Mouse (Mus musculus): ENCODE data around the gene Olfr680-ps1.
"Not testable (repeated sequence)": the region's sequence is repeated elsewhere in the genome, so short reads cannot be mapped to it uniquely, and the experiment has no call there.

Olfr680-ps1 gene

DNA sequence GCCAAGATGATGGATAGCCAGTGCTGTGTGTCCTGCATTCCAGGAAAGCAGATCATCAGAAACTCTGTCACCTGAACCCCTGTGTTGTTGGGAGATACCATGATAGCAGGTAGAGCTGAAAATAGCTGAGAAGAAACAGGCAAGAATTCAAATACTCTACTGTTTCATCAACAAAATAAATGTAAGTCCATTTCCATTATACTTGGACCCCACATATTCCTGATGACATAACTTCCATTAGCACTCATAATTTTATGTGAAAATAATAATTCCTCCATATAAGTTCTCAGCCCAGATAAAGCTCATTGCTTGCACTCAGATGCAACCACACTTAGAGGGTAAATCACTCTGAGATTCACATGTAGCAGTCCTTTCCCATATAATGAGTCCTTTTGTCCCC, at the start of gene Olfr680-ps1:
TSS of gene Olfr680-ps1 (minus strand) at position 101 of the 400 bp plus-strand sequence.
- DNase-seq (ENCODE audit: low read depth): not testable (repeated sequence)

DNA sequence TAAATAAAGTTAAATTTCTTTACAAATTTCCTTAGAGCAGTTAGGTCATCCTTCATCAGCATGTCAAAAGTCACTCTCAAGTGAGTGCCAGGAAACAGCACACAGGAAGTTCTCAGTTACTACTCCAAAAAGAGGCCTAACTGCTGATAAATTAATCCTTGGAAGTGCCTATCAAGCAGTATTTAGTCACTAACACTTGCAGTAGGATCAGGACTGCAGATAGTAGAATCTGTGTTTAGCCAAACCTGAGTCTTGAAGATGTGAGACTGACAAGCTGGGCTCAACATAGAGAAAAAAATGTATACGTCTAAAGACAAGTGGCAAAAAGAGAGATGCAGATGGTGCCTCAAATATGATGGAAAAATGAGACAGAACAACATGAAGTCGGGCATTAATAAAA, 48.7 kb upstream of the Olfr680-ps1 start:
- DNase-seq (ENCODE audit: low read depth): no peak

DNA sequence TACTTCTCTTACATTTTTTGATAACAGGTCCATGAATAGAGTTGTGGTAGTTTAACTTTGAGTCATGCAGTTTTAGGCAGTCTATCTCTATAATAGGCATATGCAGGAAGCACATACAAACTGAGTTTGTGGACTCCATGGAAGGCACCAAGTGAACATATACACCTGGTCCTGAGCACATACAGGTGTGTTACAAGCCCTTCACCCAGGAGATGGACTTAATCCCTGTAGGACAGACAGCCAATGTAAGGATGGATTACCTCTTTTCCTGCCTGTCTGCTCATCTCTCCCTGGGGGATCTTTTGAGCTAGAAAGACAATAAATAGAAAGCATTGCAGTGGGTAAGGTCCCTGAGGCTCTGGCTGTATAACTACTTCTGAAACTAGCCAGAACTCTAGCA, 23.9 kb upstream of the Olfr680-ps1 start, which contains the start of gene Olfr681:
TSS of gene Olfr681 (plus strand) at position 301 of the 400 bp plus-strand sequence.
- DNase-seq (ENCODE audit: low read depth): no peak

DNA sequence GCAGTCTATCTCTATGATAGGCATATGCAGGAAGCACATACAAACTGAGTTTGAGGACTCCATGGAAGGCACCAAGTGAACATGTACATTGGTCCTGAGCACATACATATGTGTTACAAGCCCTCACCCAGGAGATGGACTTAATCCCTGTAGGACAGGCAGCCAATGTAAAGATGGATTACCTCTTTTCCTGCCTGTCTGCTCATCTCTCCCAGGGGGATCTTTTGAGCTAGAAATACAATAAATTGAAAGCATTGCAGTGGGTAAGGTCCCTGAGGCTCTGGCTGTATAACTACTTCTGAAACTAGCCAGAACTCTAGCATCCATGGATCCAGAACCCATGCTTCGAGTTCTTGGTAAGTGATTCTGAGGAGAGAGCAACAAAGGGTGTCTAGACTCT, 11.7 kb downstream of the Olfr680-ps1 start, which contains the start of gene Olfr679:
TSS of gene Olfr679 (plus strand) at position 301 of the 400 bp plus-strand sequence.
- DNase-seq (ENCODE audit: low read depth): no peak

DNA sequence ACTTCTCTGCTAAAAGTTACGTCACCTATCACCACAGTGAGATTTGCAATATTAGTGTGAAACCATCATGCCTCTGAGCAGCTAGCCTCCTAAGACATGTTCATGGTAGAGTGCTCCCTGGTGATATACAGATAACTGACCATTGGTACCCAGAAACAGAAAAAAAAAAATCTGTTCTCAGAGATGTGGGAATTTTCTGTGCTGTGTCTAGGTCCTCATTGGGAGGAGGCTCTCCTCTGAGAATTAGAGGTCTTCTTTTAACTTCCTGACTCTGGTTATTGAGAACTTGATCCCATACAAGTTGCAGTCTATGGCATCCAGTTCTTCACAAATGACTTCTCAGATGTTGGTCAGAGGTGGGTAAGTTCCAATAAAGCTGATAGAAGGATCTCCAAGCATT, 28.4 kb downstream of the Olfr680-ps1 start, which contains the start of gene Olfr678:
TSS of gene Olfr678 (plus strand) at position 301 of the 400 bp plus-strand sequence.
- no peak for DNase-seq (ENCODE audit: low read depth)

DNA sequence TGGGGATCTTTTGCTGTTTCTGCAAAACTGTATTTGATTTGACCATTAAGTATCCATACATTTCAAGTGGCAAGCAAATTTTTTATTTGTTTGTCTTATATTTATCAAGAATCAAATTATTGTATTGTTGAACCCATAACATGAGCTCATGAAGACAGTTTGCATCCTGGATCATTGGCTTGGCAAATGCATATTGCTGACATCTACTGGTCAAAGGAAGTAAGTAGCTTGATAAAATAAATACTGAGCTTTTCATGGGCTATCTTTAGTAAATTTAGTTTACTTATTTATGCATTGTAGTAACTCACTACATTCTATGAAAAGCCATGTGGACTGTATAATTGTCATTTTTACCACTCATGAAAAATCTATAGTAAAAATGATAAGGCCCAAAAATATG, 33.7 kb downstream of the Olfr680-ps1 start:
- peak; percentile 11 for DNase-seq (ENCODE audit: low read depth)

Measured in NIH3T3 (cell line).